Mouse (Mus musculus): ENCODE results near the gene Hnrnph3.

Hnrnph3 gene

DNA sequence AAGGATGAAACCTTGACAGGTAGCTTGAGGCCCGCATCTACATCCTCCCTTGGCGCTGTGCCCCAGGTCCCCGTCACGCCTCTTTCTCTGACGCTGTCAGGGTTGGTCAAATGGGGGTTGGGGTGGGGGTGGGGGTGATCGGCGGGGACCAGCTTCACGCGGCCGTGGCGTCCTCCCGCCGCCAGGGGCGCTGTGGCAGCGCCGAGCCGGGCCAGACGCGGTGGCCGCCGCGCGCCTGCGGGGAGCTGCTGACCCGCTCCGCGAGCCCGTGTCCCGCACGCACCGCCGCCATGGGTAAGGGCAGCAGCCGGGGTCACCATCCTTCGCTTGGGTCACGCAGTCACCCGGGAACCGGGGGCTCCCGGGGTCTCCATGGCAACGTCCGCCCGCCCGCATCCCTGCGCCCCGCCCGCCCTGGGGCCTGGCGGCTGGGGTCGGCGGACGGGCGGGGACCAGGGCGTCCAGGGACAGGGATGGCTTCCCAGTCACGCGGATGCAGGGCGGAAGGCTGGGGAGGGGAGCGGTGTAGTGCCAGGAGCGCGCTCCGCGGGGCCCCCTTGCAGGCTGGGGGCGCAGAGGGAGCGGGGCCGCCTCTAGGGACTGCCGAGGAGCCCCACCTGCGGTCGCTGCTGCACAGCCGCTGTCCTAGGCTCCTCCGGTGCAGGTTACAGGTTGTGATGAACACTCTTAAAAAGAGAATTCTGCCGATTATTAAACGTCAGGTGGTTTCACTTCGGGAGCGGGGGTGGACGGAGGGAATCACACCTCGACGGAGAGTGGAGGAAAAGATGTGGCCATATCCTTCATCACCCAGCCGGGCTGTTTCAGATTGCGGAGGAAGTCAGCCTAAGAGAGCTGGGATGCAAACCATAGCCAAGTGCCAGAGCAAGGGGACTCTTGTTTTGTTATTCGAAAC is 43.7 kb downstream of the Hnrnph3 start, which contains the start of gene Rufy2:
Gene Rufy2, plus strand, starts transcription at position 185 of the 916 bp plus-strand sequence.
- peak; percentile 96 for DNase-seq

DNA sequence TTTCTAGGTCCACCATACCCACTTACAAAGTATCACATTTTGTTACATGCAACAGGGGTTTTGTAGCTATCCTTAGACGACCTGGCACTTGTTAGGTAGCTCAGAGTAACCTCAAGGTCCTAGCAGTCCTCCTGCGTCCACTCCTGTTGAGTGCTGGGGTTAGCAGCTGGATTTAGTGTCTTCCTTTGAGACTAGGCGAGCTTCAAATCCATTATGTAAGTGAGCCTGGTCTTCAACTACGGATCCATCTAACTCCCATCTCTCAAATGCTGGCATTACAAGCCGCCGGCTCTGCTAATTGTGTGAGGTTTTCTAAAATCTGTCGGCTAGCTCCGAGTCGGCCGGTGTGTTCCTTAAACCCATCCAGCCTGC is 44.4 kb downstream of the Hnrnph3 start:
- no peak for DNase-seq

DNA sequence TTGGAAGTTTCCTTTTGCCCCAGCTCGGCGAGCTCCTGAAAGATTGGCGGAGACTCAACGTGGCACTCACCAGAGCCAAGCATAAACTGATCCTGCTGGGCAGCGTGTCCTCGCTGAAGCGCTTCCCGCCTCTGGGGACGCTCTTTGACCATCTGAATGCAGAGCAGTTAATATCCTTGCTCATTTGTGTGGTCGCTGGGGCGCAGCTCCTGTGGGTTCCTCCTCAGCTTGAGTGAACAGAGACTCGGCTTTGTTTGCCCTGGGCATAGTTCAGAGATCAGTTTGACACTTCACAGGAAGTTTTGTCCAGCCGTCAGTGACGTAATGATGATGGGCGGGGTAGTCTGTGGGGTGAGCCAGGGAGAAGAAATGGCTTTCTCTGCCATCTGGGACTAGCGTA is 52.2 kb downstream of the Hnrnph3 start:
- DNase-seq: no peak

DNA sequence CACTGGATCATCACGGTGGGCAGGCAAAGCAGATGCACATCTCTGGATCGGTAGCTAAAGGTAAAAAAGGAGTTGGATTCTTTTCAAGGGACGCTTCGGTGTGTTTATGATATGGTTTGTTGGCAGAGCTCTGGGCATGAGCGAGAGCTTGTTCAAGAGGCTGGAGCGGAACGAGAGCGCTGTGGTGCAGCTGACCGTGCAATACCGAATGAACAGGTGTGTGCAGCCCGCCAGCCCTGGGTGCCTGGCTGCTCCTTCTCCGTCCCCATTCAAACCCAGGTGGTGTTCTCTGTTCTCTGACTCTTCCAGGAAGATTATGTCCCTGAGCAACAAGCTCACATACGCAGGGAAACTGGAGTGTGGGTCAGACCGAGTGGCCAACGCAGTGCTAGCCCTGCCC is 57.7 kb downstream of the Hnrnph3 start:
- no peak for DNase-seq

DNA sequence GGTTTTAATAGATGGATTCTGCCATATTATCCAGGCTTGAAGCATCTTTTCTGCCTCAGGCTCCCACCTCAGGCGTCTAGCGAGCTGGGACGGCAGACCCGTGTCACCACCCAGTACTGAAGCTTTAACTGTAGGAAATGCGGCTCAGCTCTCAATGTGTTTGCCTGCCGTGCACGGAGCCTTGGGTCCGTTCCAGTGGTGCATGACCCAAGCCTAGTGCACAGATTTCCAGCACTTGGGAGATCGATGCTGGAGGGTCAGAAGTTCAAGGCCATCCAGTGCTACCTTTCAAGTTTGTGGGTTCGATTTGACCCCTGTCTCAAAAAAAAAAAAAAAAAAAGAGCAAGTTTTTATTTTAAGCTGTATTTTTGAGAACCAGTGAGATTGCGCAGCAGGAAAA is 58.2 kb downstream of the Hnrnph3 start:
- DNase-seq: no peak

All from right cerebral cortex, postnatal 14 days (tissue).